Mouse (Mus musculus) midbrain, embryonic 10.5 days (tissue): ENCODE results near the gene Inpp5k. TPM values are rescaled to one million over a fixed set of nuclear protein-coding genes. Genes with fewer than 3 reads are reported as not detected.

Source experiments
- DNase-seq: peaks from one replicate; pipeline ENCODE4 v3.0.0-alpha.2; 2017; ENCODE audit warnings: low spot score
- H3K27ac ChIP-seq: fragments of 300-500 bp; sonication (generic); replicated peaks from 2 replicates; pipeline ENCODE4 v1.5.1; 2016; ENCODE audit warnings: mild to moderate bottlenecking
- H3K27me3 ChIP-seq: fragments of 300-500 bp; sonication (generic); 2 replicates; pipeline ENCODE4 v1.6.1; 2016; ENCODE audit warnings: low read depth, mild to moderate bottlenecking; ENCODE audit not compliant: poor library complexity, severe bottlenecking
- H3K36me3 ChIP-seq: fragments of 300-500 bp; sonication (generic); 2 replicates; pipeline ENCODE4 v1.6.1; 2016; ENCODE audit warnings: mild to moderate bottlenecking, moderate library complexity
- H3K4me1 ChIP-seq: fragments of 300-500 bp; sonication (generic); 2 replicates; pipeline ENCODE4 v1.6.1; 2016
- H3K4me3 ChIP-seq: fragments of 300-500 bp; sonication (generic); 2 replicates; pipeline ENCODE4 v1.5.1; 2016; ENCODE audit warnings: mild to moderate bottlenecking, moderate library complexity
- H3K9me3 ChIP-seq: fragments of 300-500 bp; sonication (generic); replicated peaks from 2 replicates; pipeline ENCODE4 v1.6.1; 2016; ENCODE audit warnings: mild to moderate bottlenecking
- WGBS: fragments of 180-500 bp; shearing (Covaris S2); methylation state at CpG from one replicate; pipeline ENCODE4 v1.1.7; 2016; 5-methylcytosine and 5-hydroxymethylcytosine counted together
- polyA plus RNA-seq: library from polyadenylated mRNA; unstranded; fragments of >200 nt; fragmentation: Nextera tagmentation; extraction: Ambion mirVana; gene quantifications from 2 replicates; pipeline ENCODE4 v1.2.1, GENCODE M21; 2016

The Inpp5k gene
- polyA plus RNA-seq, 1 experiment from 2014 or later: 19.6 TPM

- peaks cover 29% of the 10 kb centered on the region for H3K4me1 ChIP-seq
- H3K4me3 ChIP-seq: no peak overlapping the region
- H3K27me3 ChIP-seq: peaks cover 44% of the 10 kb centered on the region
- peaks cover 30% of the 10 kb centered on the region for H3K36me3 ChIP-seq
- no peaks in the 10 kb centered on the region for H3K9me3 ChIP-seq
- H3K27ac ChIP-seq: no peak overlapping the region
- no peak for DNase-seq
- 88% methylated on average over 14 of the region's 14 CpGs for WGBS
These were observed 28.4 kb downstream of the Inpp5k start for GRCm38 (mm10) chr11:75658996-75659750.

DNA sequence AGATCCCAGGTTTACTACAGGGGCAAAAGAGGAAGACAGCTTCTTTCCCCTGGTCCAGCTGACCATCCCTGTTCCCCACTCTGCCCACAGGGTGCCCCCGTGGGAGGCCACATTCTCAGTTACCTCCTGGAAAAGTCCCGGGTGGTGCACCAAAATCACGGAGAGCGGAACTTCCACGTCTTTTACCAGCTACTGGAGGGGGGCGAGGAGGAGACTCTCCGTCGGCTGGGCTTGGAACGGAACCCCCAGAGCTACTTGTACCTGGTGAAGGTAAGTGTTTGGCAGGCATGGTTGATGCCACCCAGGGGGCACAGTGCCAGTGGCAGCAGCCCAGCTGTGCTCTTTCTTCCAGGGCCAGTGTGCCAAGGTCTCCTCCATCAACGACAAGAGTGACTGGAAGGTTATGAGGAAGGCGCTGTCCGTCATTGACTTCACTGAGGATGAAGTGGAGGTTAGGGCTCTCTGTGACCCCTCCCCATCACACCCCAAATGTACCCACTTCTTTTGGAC is 29.3 kb downstream of the Inpp5k start:
- WGBS: 94% methylated on average over 12 of the region's 12 CpGs
- Histone ChIP-seq H3K4me3 (no peak overlapping the region), H3K36me3 (peaks cover 31% of the 10 kb centered on the region), H3K27me3 (peaks cover 34% of the 10 kb centered on the region), H3K4me1 (peaks cover 20% of the 10 kb centered on the region), H3K9me3 (no peaks in the 10 kb centered on the region), H3K27ac (no peak overlapping the region)
- DNase-seq: no peak

DNA sequence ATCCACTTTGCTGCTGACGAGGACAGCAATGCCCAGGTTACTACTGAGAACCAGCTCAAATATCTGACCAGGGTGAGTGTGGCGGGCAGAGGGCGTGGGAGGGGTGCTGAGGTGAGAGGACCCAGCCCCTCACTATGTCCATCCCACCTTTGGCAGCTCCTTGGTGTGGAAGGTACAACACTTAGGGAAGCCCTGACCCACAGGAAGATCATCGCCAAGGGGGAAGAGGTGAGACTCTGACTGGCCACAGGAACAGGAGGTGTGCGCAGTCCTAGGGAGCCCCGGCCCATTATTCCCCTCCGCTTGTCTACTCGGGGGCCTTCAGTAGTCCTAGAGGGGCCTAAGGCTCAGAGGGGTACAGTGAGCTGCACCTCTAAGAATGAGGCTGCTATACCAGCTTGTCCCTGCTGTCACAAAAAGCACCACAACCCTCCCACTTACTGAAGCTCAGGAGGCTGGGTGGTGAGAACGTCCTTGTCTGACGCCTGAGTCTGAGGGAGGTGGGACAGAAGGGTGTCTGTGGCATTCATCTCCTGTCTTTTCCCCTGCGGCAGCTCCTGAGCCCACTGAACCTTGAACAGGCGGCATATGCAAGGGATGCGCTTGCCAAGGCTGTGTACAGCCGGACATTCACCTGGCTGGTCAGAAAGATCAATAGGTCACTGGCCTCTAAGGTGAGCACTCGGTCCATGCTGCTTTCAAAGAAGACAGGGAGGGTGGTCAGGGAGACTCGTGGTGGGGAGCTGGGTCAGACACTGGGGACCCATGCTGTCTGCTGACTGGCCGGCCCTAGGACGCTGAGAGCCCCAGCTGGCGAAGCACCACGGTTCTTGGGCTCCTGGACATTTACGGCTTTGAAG is 30.4 kb downstream of the Inpp5k start:
- WGBS: 92% methylated on average over 21 of the region's 21 CpGs
- DNase-seq: no peak
- Histone ChIP-seq H3K4me3 (no peak overlapping the region), H3K27ac (no peak overlapping the region), H3K9me3 (no peaks in the 10 kb centered on the region), H3K36me3 (peaks cover 42% of the 10 kb centered on the region), H3K4me1 (peaks cover 10% of the 10 kb centered on the region), H3K27me3 (peaks cover 24% of the 10 kb centered on the region)

GRCm38 (mm10) chr11:75662131-75662530 is 31.3 kb downstream of the Inpp5k start:
- no peak for DNase-seq

GRCm38 (mm10) chr11:75666296-75666695 is 35.5 kb downstream of the Inpp5k start:
- no peak overlapping the region for H3K4me3 ChIP-seq
- WGBS: 95% methylated on average over 6 of the region's 6 CpGs
- no peak overlapping the region; the same call in 1 of the 2 replicates for H3K27ac ChIP-seq
- peaks cover 57% of the 10 kb centered on the region for H3K36me3 ChIP-seq
- no peak for DNase-seq
- H3K4me1 ChIP-seq: no peaks in the 10 kb centered on the region
- H3K9me3 ChIP-seq: no peaks in the 10 kb centered on the region
- no peaks in the 10 kb centered on the region for H3K27me3 ChIP-seq

More at GRCm38 (mm10) chr11:75662131-75662530, 31.3 kb downstream of the Inpp5k start:
- Histone ChIP-seq H3K4me3 (no peak overlapping the region), H3K36me3 (peaks cover 47% of the 10 kb centered on the region), H3K4me1 (peaks cover under 1% of the 10 kb centered on the region; the same call in 1 of the 2 replicates), H3K9me3 (no peaks in the 10 kb centered on the region), H3K27me3 (peaks cover 14% of the 10 kb centered on the region), H3K27ac (no peak overlapping the region)
- WGBS: 91% methylated on average over 7 of the region's 7 CpGs

- DNase-seq: no peak
- H3K9me3 ChIP-seq: no peaks in the 10 kb centered on the region
- no peaks in the 10 kb centered on the region for H3K27me3 ChIP-seq
- 95% methylated on average over 3 of the region's 3 CpGs for WGBS
- H3K36me3 ChIP-seq: peaks cover 62% of the 10 kb centered on the region
- no peaks in the 10 kb centered on the region for H3K4me1 ChIP-seq
- H3K27ac ChIP-seq: no peak overlapping the region
- no peak overlapping the region for H3K4me3 ChIP-seq
These were observed 37.8 kb downstream of the Inpp5k start for GRCm38 (mm10) chr11:75668621-75669020.

DNA sequence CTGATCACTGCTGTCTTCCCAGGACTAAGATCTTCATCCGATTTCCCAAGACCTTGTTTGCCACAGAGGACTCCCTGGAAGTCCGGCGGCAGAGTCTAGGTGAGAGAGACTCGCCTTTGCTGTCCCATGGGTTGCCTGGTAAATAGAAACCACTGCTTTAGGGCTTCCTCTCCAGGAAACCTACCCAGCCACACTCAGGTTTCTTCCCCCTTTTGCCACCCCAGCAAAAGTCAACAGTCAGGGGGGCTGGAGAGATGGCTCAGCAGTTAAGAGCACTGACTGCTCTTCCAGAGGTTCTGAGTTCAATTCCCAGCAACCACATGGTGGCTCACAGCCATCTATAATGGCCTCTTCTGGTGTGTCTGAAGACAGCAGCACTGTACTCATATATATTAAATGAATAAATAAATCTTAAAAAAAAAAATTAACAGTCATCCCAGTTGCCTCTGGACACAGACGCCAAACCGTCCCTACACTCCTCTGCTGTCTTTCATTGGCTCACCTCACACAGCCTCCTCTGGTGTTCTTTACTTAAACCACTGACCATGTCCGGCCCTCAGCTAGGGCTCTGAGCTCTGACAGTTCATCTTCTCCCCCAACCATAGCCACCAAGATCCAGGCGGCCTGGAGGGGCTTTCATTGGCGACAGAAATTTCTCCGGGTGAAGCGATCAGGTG is 38.5 kb downstream of the Inpp5k start:
- Histone ChIP-seq H3K4me1 (no peaks in the 10 kb centered on the region), H3K27me3 (no peaks in the 10 kb centered on the region), H3K4me3 (no peak overlapping the region), H3K36me3 (peaks cover 63% of the 10 kb centered on the region), H3K27ac (no peak overlapping the region), H3K9me3 (no peaks in the 10 kb centered on the region)
- 92% methylated on average over 11 of the region's 11 CpGs for WGBS
- no peak for DNase-seq

DNA sequence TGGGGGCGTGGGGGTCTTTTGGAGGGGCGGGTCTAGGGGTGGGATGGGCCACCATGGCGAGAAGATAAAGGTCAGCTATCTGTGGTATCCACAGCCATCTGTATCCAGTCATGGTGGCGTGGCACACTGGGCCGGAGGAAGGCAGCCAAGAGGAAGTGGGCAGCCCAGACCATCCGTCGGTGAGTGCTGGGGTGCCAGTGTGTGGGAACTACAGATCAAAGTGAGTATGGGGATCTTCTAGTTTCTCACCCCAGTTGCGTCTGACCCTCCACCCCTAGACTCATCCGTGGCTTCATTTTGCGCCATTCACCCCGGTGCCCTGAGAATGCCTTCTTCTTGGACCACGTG is 39.0 kb downstream of the Inpp5k start:
- 93% methylated on average over 12 of the region's 12 CpGs for WGBS
- Histone ChIP-seq H3K9me3 (no peaks in the 10 kb centered on the region), H3K4me3 (no peak overlapping the region), H3K27ac (no peak overlapping the region), H3K4me1 (no peaks in the 10 kb centered on the region), H3K36me3 (peaks cover 63% of the 10 kb centered on the region), H3K27me3 (no peaks in the 10 kb centered on the region)
- no peak for DNase-seq

GRCm38 (mm10) chr11:75671426-75672180 is 40.8 kb downstream of the Inpp5k start:
- no peak overlapping the region for H3K27ac ChIP-seq
- DNase-seq: no peak
- H3K9me3 ChIP-seq: no peaks in the 10 kb centered on the region
- no peaks in the 10 kb centered on the region for H3K27me3 ChIP-seq
- H3K36me3 ChIP-seq: peaks cover 47% of the 10 kb centered on the region
- H3K4me1 ChIP-seq: no peaks in the 10 kb centered on the region
- no peak overlapping the region for H3K4me3 ChIP-seq
- 92% methylated on average over 22 of the region's 22 CpGs for WGBS

DNA sequence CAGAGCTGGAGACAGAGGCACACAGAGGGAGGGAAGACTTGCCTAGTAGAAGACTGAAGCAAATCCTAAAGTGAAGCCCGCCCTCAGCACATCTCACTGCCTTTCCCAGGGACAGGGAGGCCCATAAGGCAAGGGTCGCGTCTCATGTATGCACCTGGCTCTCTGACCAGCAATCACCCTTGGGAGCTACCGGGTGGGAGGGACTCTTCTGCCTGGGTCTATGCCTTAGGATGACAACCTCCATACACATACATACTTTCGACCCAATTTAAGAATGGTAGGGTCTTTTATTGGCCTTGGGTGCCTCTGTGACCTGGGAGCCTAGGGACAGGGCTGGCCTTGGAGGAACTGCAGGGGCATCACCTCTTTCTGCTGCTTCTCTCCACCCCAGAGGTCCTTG is 42.6 kb downstream of the Inpp5k start:
- 91% methylated on average over 5 of the region's 5 CpGs for WGBS
- H3K27ac ChIP-seq: no peak overlapping the region
- no peaks in the 10 kb centered on the region for H3K27me3 ChIP-seq
- no peaks in the 10 kb centered on the region for H3K9me3 ChIP-seq
- H3K4me3 ChIP-seq: no peak overlapping the region
- peaks cover 44% of the 10 kb centered on the region for H3K36me3 ChIP-seq
- peaks cover under 1% of the 10 kb centered on the region for H3K4me1 ChIP-seq
- DNase-seq: no peak

DNA sequence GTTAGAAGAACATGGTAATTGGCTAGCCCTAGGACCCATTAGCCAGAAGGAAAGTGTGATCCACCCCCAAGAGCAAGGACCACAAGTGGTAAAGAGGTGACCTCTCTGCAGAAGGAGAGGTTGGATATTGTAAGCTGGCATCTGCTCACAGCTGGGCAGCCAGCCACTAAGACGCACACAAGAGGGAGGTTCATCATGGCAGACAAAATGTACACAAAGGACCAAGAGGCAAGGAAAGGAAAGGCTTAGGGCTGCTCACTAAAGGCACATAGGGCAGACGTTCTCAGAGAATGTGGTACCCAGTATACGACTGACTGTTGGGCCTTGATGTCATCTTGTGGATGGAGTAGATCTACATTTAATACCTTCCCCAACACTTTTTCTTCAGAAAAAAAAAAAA is 44.1 kb downstream of the Inpp5k start:
- Histone ChIP-seq H3K9me3 (no peaks in the 10 kb centered on the region), H3K36me3 (peaks cover 31% of the 10 kb centered on the region), H3K27ac (no peak overlapping the region), H3K4me1 (peaks cover 5% of the 10 kb centered on the region), H3K4me3 (no peak overlapping the region), H3K27me3 (no peaks in the 10 kb centered on the region)
- DNase-seq: no peak
- WGBS: 82% methylated on average over 3 of the region's 3 CpGs
